Mouse (Mus musculus) neutrophil, adult 5-6 weeks (primary cell): ENCODE measurements around the gene Cxcr1. TPM values are rescaled to one million over a fixed set of nuclear protein-coding genes. Genes with fewer than 3 reads are reported as not detected.

ENCODE experiments used
- ATAC-seq: fragments of 151-379, 151-347 bp; 2 replicates; pipeline ENCODE4 v1.8.0; 2017; ENCODE audit warnings: mild to moderate bottlenecking, moderate TSS enrichment; ENCODE audit not compliant: insufficient number of reproducible peaks, poor library complexity, low FRiP score, severe bottlenecking; ENCODE audit errors: extremely low read depth
- total RNA-seq: library from RNA; stranded (forward); fragments of 200-1000 nt; gene quantifications from 2 replicates; pipeline ENCODE4 v1.2.3, GENCODE M21; 2017

Cxcr1 gene
- total RNA-seq, 1 experiment from 2014 or later = 20.0 TPM

DNA sequence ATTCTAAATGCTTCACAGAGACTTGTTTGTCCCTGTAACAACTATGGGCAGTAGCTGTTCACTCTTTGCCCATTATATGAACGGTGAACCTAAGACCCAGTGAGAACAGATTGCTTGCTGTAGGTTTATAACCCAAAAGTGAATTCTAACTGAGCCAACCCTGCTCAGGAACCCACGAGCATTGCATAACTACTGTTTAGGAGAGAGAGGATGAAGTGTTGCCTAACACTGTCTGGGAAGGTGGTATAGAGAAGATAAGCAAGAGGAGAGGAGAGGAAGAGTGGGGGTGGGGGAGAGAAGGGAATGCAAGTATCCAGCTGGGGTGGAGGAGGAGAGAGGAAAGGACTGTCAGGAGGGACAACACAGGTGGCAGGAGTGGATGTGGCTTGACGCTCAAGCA is 43.3 kb downstream of the Cxcr1 start:
- no peak for ATAC-seq

DNA sequence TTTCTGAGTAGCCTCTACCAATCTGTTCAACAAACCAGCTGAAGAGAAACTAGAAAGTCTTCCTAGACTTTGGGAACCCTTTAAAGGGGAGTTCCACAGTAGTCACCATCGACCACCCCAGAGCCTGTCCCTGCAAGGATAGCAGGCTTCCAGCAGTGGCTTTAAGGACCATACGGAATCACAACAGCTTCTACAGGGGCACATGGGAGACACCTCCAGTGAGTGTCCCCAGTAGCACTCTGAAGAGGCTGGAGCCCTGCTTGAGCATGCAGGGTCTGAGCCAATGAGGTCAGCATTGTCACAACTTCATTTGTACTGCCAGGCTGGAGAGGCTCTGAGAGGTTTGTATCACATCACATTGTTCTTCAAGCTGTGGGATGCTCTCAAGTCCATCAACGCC is 44.3 kb downstream of the Cxcr1 start:
- no peak for ATAC-seq

DNA sequence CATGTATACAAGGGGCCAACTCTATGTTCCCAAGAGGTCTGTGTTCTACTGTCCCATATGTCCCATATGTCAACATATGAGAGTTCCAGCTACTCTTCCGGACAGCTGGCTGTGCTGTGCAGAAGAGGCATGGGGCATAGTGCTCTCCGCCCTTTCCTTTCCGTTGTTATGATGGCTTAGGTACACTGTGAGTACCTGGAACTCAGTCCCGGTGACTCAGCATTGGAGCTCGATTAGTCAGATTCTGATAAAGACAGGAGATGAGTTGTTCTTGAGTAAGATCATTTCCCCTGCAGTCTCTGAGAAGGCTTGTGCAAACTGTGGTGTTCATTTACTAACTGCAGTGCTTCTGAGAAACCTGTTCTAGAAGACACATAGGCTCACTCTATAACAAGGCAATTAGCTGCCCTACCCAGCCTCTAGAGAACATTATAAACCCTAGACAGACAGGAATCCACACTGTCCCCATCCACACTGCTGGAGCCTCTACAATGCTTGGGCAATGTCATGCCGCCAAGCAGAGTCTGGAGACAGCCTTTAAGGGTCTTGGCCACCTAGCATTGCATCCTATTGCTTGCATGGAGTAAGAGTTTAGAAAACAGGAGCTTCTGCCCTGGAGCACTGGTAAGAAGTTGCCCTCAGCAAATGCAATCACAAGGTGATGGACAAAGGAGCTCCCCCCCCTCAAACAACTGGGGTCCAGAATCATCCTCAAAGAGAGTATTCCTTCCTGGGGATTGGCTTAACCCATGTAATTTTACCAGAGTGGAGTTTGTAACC is 45.1 kb downstream of the Cxcr1 start:
- ATAC-seq = no peak

Other genes with a start within 250 kb of the Cxcr1 start
- 7.6 and 8.0 TPM in 2 replicates for gene Tns1, start 70.2 kb downstream of the Cxcr1 start, total RNA-seq
- gene Rufy4, start 69.1 kb downstream of the Cxcr1 start, total RNA-seq = 31.9 and 35.6 TPM in 2 replicates
- 1,102 and 1,145 TPM in 2 replicates for gene Cxcr2, start 40.6 kb downstream of the Cxcr1 start, total RNA-seq
- 711 and 718 TPM in 2 replicates for gene Arpc2, start 41.5 kb upstream of the Cxcr1 start, total RNA-seq
- 0.86 and 1.2 TPM in 2 replicates for gene Gpbar1, start 83.9 kb upstream of the Cxcr1 start, total RNA-seq
- 111 and 118 TPM in 2 replicates for gene Aamp, start 90.1 kb upstream of the Cxcr1 start, total RNA-seq
- gene Pnkd, start 90.3 kb upstream of the Cxcr1 start, total RNA-seq = 6.1 and 12.7 TPM in 2 replicates
- 1.9 and 5.5 TPM in 2 replicates for gene Tmbim1, start 111.0 kb upstream of the Cxcr1 start, total RNA-seq
- gene Catip, start 167.5 kb upstream of the Cxcr1 start, total RNA-seq = 0.86 TPM in 1 of 2 replicates, not detected in the other
- gene Slc11a1, start 180.6 kb upstream of the Cxcr1 start, total RNA-seq = 148 and 164 TPM in 2 replicates
- gene Ctdsp1, start 196.9 kb upstream of the Cxcr1 start, total RNA-seq = 66.9 and 67.8 TPM in 2 replicates
- gene Vil1, start 214.7 kb upstream of the Cxcr1 start, total RNA-seq = not detected in 2 replicates